Mouse (Mus musculus) liver, embryonic 12.5 days (tissue): ENCODE results near the gene Nup93. TPM values are rescaled to one million over a fixed set of nuclear protein-coding genes. Genes with fewer than 3 reads are reported as not detected.

Experiments used
- ATAC-seq: fragments of 200-750 bp; cut with Nextera tagmentation; 2 replicates; pipeline ENCODE4 v1.8.0; 2017; ENCODE audit warnings: moderate number of reproducible peaks, mild to moderate bottlenecking, moderate library complexity
- H3K27ac ChIP-seq: fragments of 300-500 bp; sonication (generic); 2 replicates; pipeline ENCODE4 v1.5.1; 2016; ENCODE audit warnings: mild to moderate bottlenecking
- H3K27me3 ChIP-seq: fragments of 300-500 bp; sonication (generic); replicated peaks from 2 replicates; pipeline ENCODE4 v1.6.1; 2016; ENCODE audit warnings: mild to moderate bottlenecking, moderate library complexity
- H3K36me3 ChIP-seq: fragments of 300-500 bp; sonication (generic); 2 replicates; pipeline ENCODE4 v1.6.1; 2016; ENCODE audit warnings: mild to moderate bottlenecking, moderate library complexity
- H3K4me1 ChIP-seq: fragments of 300-500 bp; sonication (generic); 2 replicates; pipeline ENCODE4 v1.6.1; 2016
- H3K4me2 ChIP-seq: fragments of 300-500 bp; sonication (generic); 2 replicates; pipeline ENCODE4 v1.6.1; 2016; ENCODE audit warnings: mild to moderate bottlenecking, moderate library complexity
- H3K4me3 ChIP-seq: fragments of 300-500 bp; sonication (generic); 2 replicates; pipeline ENCODE4 v1.5.1; 2016; ENCODE audit warnings: mild to moderate bottlenecking, moderate library complexity
- H3K9ac ChIP-seq: fragments of 300-500 bp; sonication (generic); 2 replicates; pipeline ENCODE4 v1.6.1; 2016; ENCODE audit warnings: mild to moderate bottlenecking, moderate library complexity
- H3K9me3 ChIP-seq: fragments of 300-500 bp; sonication (generic); replicated peaks from 2 replicates; pipeline ENCODE4 v1.6.1; 2016; ENCODE audit warnings: mild to moderate bottlenecking, moderate library complexity
- WGBS: fragments of 180-500 bp; shearing (Covaris S2); methylation state at CpG from one replicate; pipeline ENCODE4 v1.1.7; 2016; ENCODE audit not compliant: insufficient replicate concordance; 5-methylcytosine and 5-hydroxymethylcytosine counted together
- polyA plus RNA-seq: library from polyadenylated mRNA; unstranded; fragments of >200 nt; fragmentation: Nextera tagmentation; extraction: Ambion mirVana; gene quantifications from 2 replicates; pipeline ENCODE4 v1.2.1, GENCODE M21; 2016

Nup93 gene
- polyA plus RNA-seq, 1 experiment from 2014 or later = 77.0 TPM

GRCm38 (mm10) chr8:94178857-94179712, 35.3 kb upstream of the Nup93 start, which contains the start of gene Mt1:
Gene Mt1, plus strand, starts transcription at chr8:94179082.
- H3K9me3 ChIP-seq = no peaks in the 10 kb centered on the region
- H3K4me2 ChIP-seq = peak within 1 kb of the TSS; percentile 90
- peaks cover 15% of the 10 kb centered on the region for H3K36me3 ChIP-seq
- H3K9ac ChIP-seq = peak within 1 kb of the TSS; percentile 92
- H3K4me1 ChIP-seq = peaks cover 73% of the 10 kb centered on the region
- WGBS = under 1% methylated on average over 50 of the region's 50 CpGs
- peak; percentile 90 for ATAC-seq
- peaks cover 26% of the 10 kb centered on the region for H3K27me3 ChIP-seq
- peak within 1 kb of the TSS; percentile 75 for H3K4me3 ChIP-seq
- H3K27ac ChIP-seq = peak within 1 kb of the TSS; percentile 96

- Histone ChIP-seq H3K4me2 (peak overlapping the region; percentile 90), H3K27me3 (peaks cover 30% of the 10 kb centered on the region), H3K9me3 (no peaks in the 10 kb centered on the region), H3K9ac (peak overlapping the region; percentile 92), H3K4me3 (peak overlapping the region; percentile 75), H3K27ac (peak overlapping the region; percentile 96), H3K4me1 (peaks cover 73% of the 10 kb centered on the region), H3K36me3 (peaks cover 15% of the 10 kb centered on the region)
- no peak for ATAC-seq
- 2% methylated on average over 25 of the region's 25 CpGs for WGBS
These were observed 34.4 kb upstream of the Nup93 start for GRCm38 (mm10) chr8:94179713-94180560.

- H3K9ac ChIP-seq = peak overlapping the region; percentile 92
These were observed 33.8 kb upstream of the Nup93 start for GRCm38 (mm10) chr8:94180561-94180908.

GRCm38 (mm10) chr8:94182055-94182929, 32.1 kb upstream of the Nup93 start:
- no peak for ATAC-seq

More at GRCm38 (mm10) chr8:94180561-94180908, 33.8 kb upstream of the Nup93 start:
- H3K27me3 ChIP-seq = peaks cover 28% of the 10 kb centered on the region
- peak overlapping the region; percentile 96 for H3K27ac ChIP-seq
- H3K36me3 ChIP-seq = peaks cover 15% of the 10 kb centered on the region
- no peak for ATAC-seq
- 69% methylated on average over 1 of the region's 1 CpGs for WGBS
- peak overlapping the region; percentile 75 for H3K4me3 ChIP-seq
- H3K4me1 ChIP-seq = peaks cover 74% of the 10 kb centered on the region
- H3K4me2 ChIP-seq = peak overlapping the region; percentile 90
- H3K9me3 ChIP-seq = no peaks in the 10 kb centered on the region

GRCm38 (mm10) chr8:94183117-94183516, 31.2 kb upstream of the Nup93 start:
- peak overlapping the region; percentile 90 for H3K4me2 ChIP-seq
- peaks cover 85% of the 10 kb centered on the region for H3K4me1 ChIP-seq
- H3K36me3 ChIP-seq = peaks cover 15% of the 10 kb centered on the region
- peak overlapping the region; percentile 96 for H3K27ac ChIP-seq
- H3K4me3 ChIP-seq = peak overlapping the region; percentile 55
- peaks cover 35% of the 10 kb centered on the region for H3K27me3 ChIP-seq
- no peaks in the 10 kb centered on the region for H3K9me3 ChIP-seq
- under 1% methylated on average over 16 of the region's 16 CpGs for WGBS
- H3K9ac ChIP-seq = peak overlapping the region; percentile 71
- ATAC-seq = peak; percentile 67

More at GRCm38 (mm10) chr8:94182055-94182929, 32.1 kb upstream of the Nup93 start:
- Histone ChIP-seq H3K4me1 (peaks cover 87% of the 10 kb centered on the region), H3K27me3 (peaks cover 27% of the 10 kb centered on the region), H3K27ac (peak overlapping the region; percentile 96), H3K4me3 (peak overlapping the region; percentile 55), H3K9me3 (no peaks in the 10 kb centered on the region), H3K36me3 (peaks cover 15% of the 10 kb centered on the region), H3K4me2 (peak overlapping the region; percentile 90), H3K9ac (peak overlapping the region; percentile 71)
- 51% methylated on average over 13 of the region's 13 CpGs for WGBS

- H3K36me3 ChIP-seq = peaks cover 15% of the 10 kb centered on the region
- H3K9me3 ChIP-seq = no peaks in the 10 kb centered on the region
- peak overlapping the region; percentile 90 for H3K4me2 ChIP-seq
- H3K4me1 ChIP-seq = peaks cover 84% of the 10 kb centered on the region
- peak overlapping the region; percentile 70 for H3K9ac ChIP-seq
- ATAC-seq = no peak
- peaks cover 46% of the 10 kb centered on the region for H3K27me3 ChIP-seq
- peak overlapping the region; percentile 96 for H3K27ac ChIP-seq
- peak overlapping the region; percentile 55; the same call in 1 of the 2 replicates for H3K4me3 ChIP-seq
- 33% methylated on average over 12 of the region's 12 CpGs for WGBS
These were observed 30.0 kb upstream of the Nup93 start for GRCm38 (mm10) chr8:94184357-94184843.

- Histone ChIP-seq H3K4me3 (peak overlapping the region; percentile 39), H3K4me1 (peaks cover 89% of the 10 kb centered on the region), H3K36me3 (peaks cover 3% of the 10 kb centered on the region), H3K27me3 (peaks cover 46% of the 10 kb centered on the region), H3K27ac (peak overlapping the region; percentile 90), H3K9me3 (no peaks in the 10 kb centered on the region), H3K4me2 (peak overlapping the region; percentile 73), H3K9ac (peak overlapping the region; percentile 68)
- 42% methylated on average over 6 of the region's 6 CpGs for WGBS
- no peak for ATAC-seq
These were observed 28.6 kb upstream of the Nup93 start for GRCm38 (mm10) chr8:94185791-94186190.

GRCm38 (mm10) chr8:94186542-94186941, 27.8 kb upstream of the Nup93 start:
- Histone ChIP-seq H3K9ac (peak overlapping the region; percentile 68), H3K4me2 (peak overlapping the region; percentile 73), H3K4me3 (peak overlapping the region; percentile 39), H3K36me3 (no peaks in the 10 kb centered on the region), H3K27me3 (peaks cover 46% of the 10 kb centered on the region), H3K4me1 (peaks cover 91% of the 10 kb centered on the region), H3K9me3 (no peaks in the 10 kb centered on the region), H3K27ac (peak overlapping the region; percentile 90)
- WGBS = 3% methylated on average over 17 of the region's 17 CpGs
- ATAC-seq = peak; percentile 83

GRCm38 (mm10) chr8:94187290-94188002, 26.9 kb upstream of the Nup93 start:
- Histone ChIP-seq H3K27ac (peak overlapping the region; percentile 90), H3K9ac (peak overlapping the region; percentile 68), H3K9me3 (no peaks in the 10 kb centered on the region), H3K4me1 (peaks cover 84% of the 10 kb centered on the region), H3K4me2 (peak overlapping the region; percentile 73), H3K27me3 (peaks cover 46% of the 10 kb centered on the region), H3K4me3 (peak overlapping the region; percentile 39), H3K36me3 (no peaks in the 10 kb centered on the region)
- ATAC-seq = no peak
- WGBS = 40% methylated on average over 21 of the region's 21 CpGs

- WGBS = 62% methylated on average over 13 of the region's 13 CpGs
- H3K4me1 ChIP-seq = peaks cover 64% of the 10 kb centered on the region
These were observed 24.9 kb upstream of the Nup93 start for GRCm38 (mm10) chr8:94189275-94190031.

More at GRCm38 (mm10) chr8:94189275-94190031, 24.9 kb upstream of the Nup93 start:
- H3K4me2 ChIP-seq = no peak overlapping the region
- no peak overlapping the region for H3K27ac ChIP-seq
- no peaks in the 10 kb centered on the region for H3K36me3 ChIP-seq
- no peak for ATAC-seq
- H3K27me3 ChIP-seq = peaks cover 37% of the 10 kb centered on the region
- no peak overlapping the region for H3K9ac ChIP-seq
- H3K4me3 ChIP-seq = no peak overlapping the region
- no peaks in the 10 kb centered on the region for H3K9me3 ChIP-seq
